Mouse (Mus musculus) layer of hippocampus, adult 18-20 months (tissue): ENCODE data around the gene Dnase1l3. TPM values are rescaled to one million over a fixed set of nuclear protein-coding genes. Genes with fewer than 3 reads are reported as not detected.
"Not testable (repeated sequence)": the region's sequence is repeated elsewhere in the genome, so short reads cannot be mapped to it uniquely, and the experiment has no call there.

Experiments
- DNase-seq, 2 experiments: peaks; one replicate each; pipeline ENCODE4 v3.0.0; 2022; ENCODE audit warnings: low spot score in 2 of 2
- total RNA-seq, 2 experiments: library from RNA; stranded (reverse); gene quantifications; 2 replicates each; pipeline ENCODE4 v1.2.3; 2021

Gene Dnase1l3
- total RNA-seq, 2 experiments from 2014 or later, result 0.07 to 0.10 TPM

DNA sequence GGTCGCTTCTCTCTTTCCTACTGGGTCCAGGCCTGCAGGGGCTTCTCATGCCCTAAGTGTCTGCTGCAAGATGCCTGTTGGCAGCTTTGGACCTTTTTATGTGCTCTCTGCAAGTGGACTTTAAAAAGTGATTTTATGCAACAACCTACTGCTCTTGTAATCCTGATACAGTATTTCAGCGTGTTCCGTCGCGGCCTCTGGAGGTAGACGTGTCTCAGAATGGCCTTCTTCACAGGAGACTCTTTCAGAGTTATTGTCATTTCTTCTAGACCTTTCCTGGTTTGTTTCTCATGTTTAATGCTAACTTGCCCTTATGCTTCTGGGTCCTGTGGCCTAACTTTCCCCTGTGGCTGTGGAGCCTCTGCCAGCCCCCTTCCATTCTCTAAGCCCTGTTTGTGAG lies 21.4 kb upstream of the Dnase1l3 start:
- no peak for DNase-seq

- DNase-seq, result no peak
These were observed 17.6 kb upstream of the Dnase1l3 start for GRCm38 (mm10) chr14:8011938-8012337.

DNA sequence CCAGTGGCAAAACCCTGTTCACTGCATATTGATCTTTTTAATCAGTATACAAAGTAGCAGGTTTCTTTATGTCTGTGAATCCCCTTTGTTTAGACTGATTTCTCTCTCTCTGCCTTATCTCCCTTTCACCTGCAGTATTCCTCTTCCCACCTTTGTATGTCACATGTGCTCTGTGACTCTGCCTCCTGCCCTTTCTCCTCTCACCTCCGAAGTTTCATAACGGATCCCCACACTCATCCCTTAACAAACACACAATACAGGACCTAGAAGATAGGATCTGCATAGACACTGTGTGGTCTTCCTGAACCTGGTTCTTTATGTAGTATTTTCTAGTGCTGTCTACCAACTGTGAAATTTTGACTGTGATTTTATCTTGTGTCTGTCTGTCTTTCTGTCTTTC lies 16.9 kb upstream of the Dnase1l3 start:
- DNase-seq, result no peak

DNA sequence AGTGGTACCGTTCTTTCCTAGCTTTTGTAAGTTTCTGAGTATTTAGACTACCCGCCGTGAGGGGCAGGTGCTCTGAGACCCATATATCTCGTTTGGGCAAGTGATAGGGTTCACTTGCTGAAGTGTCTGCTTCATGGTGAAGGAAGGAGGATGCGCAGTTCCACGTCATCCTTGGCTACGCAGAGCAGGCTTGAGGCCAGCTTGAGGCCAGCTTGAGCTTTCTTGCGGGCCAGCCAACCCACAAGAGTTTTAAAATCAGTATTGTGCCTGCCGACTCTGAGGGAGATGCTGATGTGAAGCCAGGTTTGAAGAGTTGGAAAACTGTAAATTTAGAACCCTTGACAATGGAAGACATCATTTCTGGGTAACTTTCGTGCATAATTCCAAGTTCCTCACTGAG lies 13.6 kb upstream of the Dnase1l3 start:
- no peak for DNase-seq

DNA sequence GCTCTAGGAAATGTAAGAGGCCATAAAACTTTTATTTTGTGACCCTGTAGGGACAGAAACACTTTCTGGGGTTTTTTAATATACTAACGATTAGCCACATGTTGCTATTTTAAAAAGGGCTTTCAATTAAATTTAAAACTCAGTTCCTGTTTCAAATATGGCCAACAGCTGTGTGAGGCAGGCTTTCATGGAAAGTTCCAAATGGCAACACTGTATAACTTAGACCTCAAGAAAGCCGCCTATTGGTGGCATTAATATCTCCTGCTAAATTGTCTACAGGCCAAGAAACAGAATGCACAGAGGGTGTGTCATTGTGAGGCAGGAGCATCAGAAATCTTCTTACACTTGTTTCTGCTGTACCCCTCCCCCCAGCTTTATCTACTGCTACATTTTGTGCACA lies 13.1 kb upstream of the Dnase1l3 start:
- no peak for DNase-seq

DNA sequence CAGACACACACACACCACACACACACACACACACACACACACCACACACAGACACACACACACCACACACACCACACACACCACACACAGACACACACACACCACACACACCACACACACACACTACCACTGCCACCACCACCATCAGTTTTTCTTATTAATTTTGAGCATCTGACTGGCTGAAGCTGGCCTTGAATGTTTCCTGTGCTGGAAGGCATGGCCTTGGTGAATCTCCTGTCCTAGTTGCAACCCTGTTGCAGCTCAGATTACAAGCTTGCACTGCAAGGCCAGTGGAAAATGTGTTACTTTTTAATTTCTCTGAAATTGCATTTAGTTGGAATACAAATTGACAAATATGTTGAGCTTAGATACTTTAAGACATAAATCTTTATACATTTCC lies 12.7 kb upstream of the Dnase1l3 start:
- no peak for DNase-seq

GRCm38 (mm10) chr14:8006061-8006460 lies 11.7 kb upstream of the Dnase1l3 start:
- not testable (repeated sequence) for DNase-seq

DNA sequence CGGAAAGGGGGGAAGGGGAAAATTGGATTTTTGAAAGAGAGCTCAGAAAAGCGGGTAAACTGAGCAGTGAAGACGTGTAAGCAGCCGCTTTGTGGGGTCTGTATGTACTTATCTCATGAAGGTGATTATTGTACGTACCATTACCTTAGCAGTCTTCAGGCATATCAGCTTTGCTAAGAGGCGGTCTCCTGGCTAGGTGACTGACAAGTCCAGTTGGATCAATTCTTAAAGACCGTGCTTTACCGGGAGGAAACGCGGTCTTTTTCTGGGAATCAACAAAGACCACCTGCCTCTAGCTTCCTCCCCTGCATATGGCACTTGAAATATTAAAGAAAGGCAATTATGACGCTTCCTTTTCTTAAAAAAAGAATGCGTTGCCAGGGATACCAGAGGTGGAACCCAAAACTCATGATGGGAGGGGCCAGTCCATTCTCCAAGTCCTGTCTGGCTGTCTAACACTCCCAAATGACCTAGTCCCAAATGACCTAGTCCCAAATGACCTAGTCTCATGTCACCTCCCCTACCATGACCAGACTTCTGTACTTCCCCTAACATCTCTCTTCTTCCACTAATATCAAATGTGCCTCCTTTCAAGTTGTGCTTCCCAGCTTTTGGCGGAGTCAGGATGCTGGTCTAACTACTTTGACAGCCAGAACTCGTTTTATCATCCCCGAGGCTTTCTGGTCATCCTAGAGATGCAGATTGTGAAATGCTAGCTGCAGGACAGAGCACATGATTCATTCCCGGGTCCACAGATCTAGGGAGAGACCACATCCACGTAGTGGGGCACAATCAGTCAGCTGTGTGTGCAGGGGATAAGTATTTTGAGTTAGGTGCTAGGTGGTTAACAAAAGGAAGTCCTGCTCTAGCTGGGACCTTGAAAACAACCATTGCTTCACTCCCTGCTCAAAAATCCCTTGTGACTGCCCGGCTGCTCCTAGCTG lies 9.6 kb upstream of the Dnase1l3 start:
- DNase-seq, result no peak

GRCm38 (mm10) chr14:8003093-8003670 lies 8.8 kb upstream of the Dnase1l3 start:
- DNase-seq, result peak; percentile 23 to 51

- peak; percentile 65 to 86 for DNase-seq
These were observed 8.2 kb upstream of the Dnase1l3 start, which contains the start of gene Abhd6 for GRCm38 (mm10) chr14:8002432-8003092. Gene Abhd6 (plus strand): TSS chr14:8002902.

- DNase-seq, result peak; percentile 47 to 79
These were observed 6.7 kb upstream of the Dnase1l3 start for GRCm38 (mm10) chr14:8000831-8001685.

DNA sequence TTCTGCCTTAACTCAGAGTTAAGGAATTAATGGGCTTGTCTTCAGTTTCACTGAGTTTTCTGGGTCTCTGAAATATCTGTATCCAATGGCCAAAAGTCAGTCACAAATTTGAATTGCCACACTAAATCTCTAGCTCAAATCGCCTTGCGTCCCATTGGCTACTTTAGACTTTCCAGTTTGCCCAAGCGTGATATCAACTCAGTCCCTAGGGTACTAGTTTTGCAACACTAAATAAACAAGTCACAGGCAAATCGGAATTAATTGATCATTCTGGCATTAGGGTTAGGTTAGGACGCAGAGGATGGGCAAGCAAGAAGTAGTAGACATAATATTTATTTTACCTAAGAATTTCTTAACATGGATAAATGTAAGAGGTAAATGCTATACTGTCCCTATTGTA lies 5.9 kb upstream of the Dnase1l3 start:
- DNase-seq, result no peak

DNA sequence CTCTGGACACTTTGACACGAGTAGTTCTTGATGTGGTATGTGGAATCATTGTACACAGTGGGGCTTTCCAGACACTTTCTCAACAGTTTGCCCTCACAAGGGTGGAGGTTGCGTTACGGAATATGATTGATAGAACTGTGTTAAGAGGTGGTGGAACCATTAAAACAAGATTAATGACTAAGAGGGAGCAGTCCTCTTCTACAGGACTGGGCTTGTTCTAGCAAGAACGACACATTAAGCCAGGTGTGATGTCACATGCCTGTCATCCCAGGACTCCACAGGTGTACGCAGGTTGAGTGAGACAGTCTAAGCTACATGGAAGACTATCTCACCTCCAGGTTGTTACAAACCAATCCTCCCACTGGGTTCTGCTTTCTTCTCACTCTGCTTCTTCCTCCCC lies 5.1 kb upstream of the Dnase1l3 start:
- no peak for DNase-seq

DNA sequence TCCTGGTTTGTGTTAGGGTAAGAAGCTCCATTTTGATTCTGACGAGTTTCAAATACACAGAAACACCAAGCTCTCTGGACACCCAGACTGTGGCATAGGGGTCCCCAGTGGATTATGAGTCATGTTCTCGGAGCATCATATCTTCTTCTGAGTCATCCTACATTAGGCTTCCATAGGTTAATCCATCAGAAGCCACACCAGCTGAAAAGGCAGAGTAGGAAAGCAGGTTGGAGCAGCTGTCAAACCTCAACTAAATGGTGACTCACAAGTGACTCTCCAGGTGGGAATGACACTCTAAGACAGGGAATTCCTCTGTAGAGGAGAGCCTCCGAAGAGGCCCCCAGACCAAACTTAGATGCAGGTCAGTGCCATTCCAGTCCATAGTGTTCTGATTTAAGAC lies 4.7 kb upstream of the Dnase1l3 start:
- DNase-seq, result no peak

DNA sequence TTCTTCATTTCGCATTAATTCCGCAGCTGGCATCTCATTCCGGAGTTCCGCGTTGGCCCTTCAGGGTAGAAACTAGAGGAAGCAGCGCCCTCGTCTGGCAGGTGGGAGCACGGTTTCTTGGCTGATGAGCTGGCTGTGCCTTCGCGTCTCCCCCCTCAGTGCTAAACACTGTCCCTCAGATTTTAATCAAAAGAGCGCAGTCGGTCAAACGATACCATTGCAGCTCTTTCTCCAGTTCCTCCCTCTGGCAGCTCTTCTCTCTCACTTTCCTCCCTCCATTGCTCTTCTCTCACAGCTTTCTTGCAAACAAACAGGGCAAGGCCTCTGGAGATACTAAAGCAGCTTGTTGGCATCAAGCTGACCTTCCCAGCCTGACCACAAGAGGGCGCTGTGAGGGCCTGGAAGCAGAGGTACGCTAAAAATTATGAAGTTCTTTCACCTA lies 2.9 kb upstream of the Dnase1l3 start:
- DNase-seq, result peak; percentile 87 to 96

- DNase-seq, result no peak
These were observed 2.2 kb downstream of the Dnase1l3 start for GRCm38 (mm10) chr14:7992158-7992557.

DNA sequence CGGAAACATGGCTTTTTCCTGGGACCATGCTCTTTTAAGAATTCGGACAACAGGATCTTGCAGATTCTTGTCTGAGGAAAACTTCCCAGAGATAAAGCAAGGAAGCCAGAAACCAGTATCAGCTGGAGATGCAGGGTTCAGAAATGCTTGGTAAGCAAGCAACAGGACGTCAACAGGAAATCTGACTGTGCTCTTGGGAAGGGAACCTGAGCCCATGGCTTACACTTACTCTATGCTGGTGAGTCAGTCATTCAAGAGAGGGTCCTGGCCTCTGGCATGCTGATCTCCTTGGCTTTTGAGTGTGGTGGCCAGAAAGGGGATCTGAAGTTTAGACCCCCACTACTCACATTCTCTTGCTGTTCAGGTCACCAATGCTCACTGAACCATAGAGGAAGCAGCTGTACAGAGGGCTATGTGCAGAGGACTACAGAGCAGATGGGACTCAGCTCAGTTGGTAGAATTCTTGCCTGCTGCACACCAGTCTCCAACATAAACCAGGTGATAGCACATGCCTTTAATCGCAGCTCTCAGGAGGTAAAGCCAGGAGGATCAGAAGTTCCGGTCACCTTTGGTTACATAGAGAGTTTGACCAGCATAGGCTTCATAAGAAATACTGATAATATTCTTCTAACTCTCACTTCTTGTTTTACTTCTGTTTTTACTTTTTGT lies 3.1 kb downstream of the Dnase1l3 start:
- DNase-seq, result no peak

- DNase-seq, result no peak
These were observed 4.4 kb downstream of the Dnase1l3 start for GRCm38 (mm10) chr14:7989961-7990360.

- DNase-seq, result no peak
These were observed 5.0 kb downstream of the Dnase1l3 start for GRCm38 (mm10) chr14:7989371-7989770.

GRCm38 (mm10) chr14:7986913-7987312 lies 7.5 kb downstream of the Dnase1l3 start:
- no peak for DNase-seq
